Mouse (Mus musculus): Measurements from ENCODE around the gene Psmd7.

- TF ChIP-seq EP300 (IDR thresholded peaks at IDR 0.05) (no peak), CTCF (IDR thresholded peaks at IDR 0.05) (no peak)
These were observed 43.6 kb downstream of the Psmd7 start for GRCm38 (mm10) chr8:107544651-107545174.
